Mouse (Mus musculus) heart, adult 2 months (tissue): Measurements from ENCODE around the gene Ttyh2. TPM values are rescaled to one million over a fixed set of nuclear protein-coding genes. Genes with fewer than 3 reads are reported as not detected.
A peak's percentile ranks its signal among the peaks of the same experiment; 100 is the strongest.

Experiments used
- DNase-seq, 2 experiments: peaks; one replicate each; pipeline ENCODE4 v3.0.0; 2021
- H3K27ac ChIP-seq: fragments of 200-600 bp; 2 replicates; pipeline ENCODE4 v1.8.1; 2022
- H3K27me3 ChIP-seq: fragments of 200-500 bp; 2 replicates; pipeline ENCODE4 v1.6.1; 2012; ENCODE audit warnings: mild to moderate bottlenecking, low read length, inconsistent platforms, mixed read lengths; ENCODE audit not compliant: control insufficient read depth, insufficient read depth
- H3K36me3 ChIP-seq: fragments of 200-500 bp; 2 replicates; pipeline ENCODE4 v1.6.1; 2012; ENCODE audit warnings: low read length, inconsistent platforms; ENCODE audit not compliant: control insufficient read depth, insufficient read depth
- H3K4me1 ChIP-seq: fragments of 200-500 bp; 2 replicates; pipeline ENCODE4 v1.6.1; 2011; ENCODE audit warnings: low read length; ENCODE audit not compliant: control insufficient read depth, insufficient read depth
- H3K4me3 ChIP-seq: fragments of 200-600 bp; 2 replicates; pipeline ENCODE4 v1.8.1; 2022
- H3K79me2 ChIP-seq: fragments of 200-500 bp; replicated peaks from 2 replicates; pipeline ENCODE4 v1.6.1; 2012; ENCODE audit warnings: mild to moderate bottlenecking, inconsistent platforms, low read length, moderate library complexity, mixed read lengths; ENCODE audit not compliant: control insufficient read depth, insufficient read depth
- H3K9ac ChIP-seq: fragments of 200-500 bp; 2 replicates; pipeline ENCODE4 v1.6.1; 2012; ENCODE audit warnings: low read depth, mild to moderate bottlenecking, control low read depth, inconsistent platforms, low read length, mixed read lengths
- CTCF ChIP-seq: fragments of 200-600 bp; IDR thresholded peaks from 2 replicates; pipeline ENCODE4 v1.8.1; 2022; ENCODE audit warnings: antibody characterized with exemption, mild to moderate bottlenecking, moderate library complexity
- EP300 ChIP-seq: fragments of 200-500 bp; IDR thresholded peaks from 2 replicates; pipeline ENCODE4 v1.6.1; 2011; ENCODE audit warnings: low read depth, low read length, control low read depth; ENCODE audit not compliant: insufficient read depth
- POLR2A ChIP-seq: fragments of 200-500 bp; IDR thresholded peaks from 2 replicates; pipeline ENCODE4 v1.6.1; 2011; ENCODE audit warnings: mild to moderate bottlenecking, low read depth, low read length, control low read depth; ENCODE audit not compliant: insufficient read depth
- WGBS: fragments of 180-500 bp; shearing (Covaris S2); methylation state at CpG from one replicate; pipeline ENCODE4 v1.1.7; 2018; 5-methylcytosine and 5-hydroxymethylcytosine counted together
- intact Hi-C: fragments of 180-260 bp; cut with DNase I; formaldehyde crosslinking; loops from one replicate; pipeline ENCODE4 v1.15.1; 2025
- polyA plus RNA-seq: library from polyadenylated mRNA; depleted of rRNA; stranded (reverse); fragments of >200 nt; gene quantifications from 2 replicates; pipeline ENCODE4 v1.2.3, GENCODE M21; 2012; rRNA removed
- total RNA-seq, 2 experiments: library from RNA; stranded (reverse); gene quantifications; 2 replicates each; pipeline ENCODE4 v1.2.3; 2021

Gene Ttyh2
- total and polyA plus RNA-seq, 3 experiments, result 4.3 to 6.3 (median 4.9) TPM

DNA sequence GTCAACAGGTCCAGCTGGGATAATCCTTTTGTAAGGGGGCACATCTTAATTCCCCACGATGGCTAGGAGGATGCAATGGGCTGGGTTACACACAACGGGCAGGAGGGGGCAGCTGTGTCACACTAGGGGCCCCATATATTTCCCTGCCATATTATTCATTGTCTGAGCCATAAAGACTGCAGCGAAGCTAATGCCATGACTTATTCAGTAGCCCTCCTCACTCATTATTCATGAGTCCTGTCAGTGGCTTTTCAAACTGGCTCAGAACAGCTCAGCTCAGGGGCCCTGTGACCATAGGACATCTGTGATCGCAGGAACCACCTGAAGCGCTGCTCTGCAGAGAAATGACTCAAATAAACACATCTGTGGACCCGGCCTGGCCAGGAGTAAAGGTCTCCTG lies 66.2 kb downstream of the Ttyh2 start:
- intact Hi-C loops, result no loop called here
- Histone ChIP-seq H3K36me3 (no peaks in the 10 kb centered on the region), H3K4me1 (peaks cover 1% of the 10 kb centered on the region; the same call in 1 of the 2 replicates), H3K9ac (no peak overlapping the region), H3K4me3 (no peak overlapping the region), H3K27me3 (no peaks in the 10 kb centered on the region), H3K79me2 (no peaks in the 10 kb centered on the region), H3K27ac (no peak overlapping the region)
- no peak for DNase-seq
- TF ChIP-seq EP300, result no peak
- TF ChIP-seq POLR2A, result no peak
- TF ChIP-seq CTCF, result no peak
- 77% methylated on average over 6 of the region's 6 CpGs for WGBS

GRCm38 (mm10) chr11:114745134-114745533 lies 69.9 kb downstream of the Ttyh2 start:
- H3K27me3 ChIP-seq, result no peaks in the 10 kb centered on the region
- TF ChIP-seq EP300 (peak; percentile 84; the same call in 1 of the 2 replicates), POLR2A (no peak), CTCF (peak; percentile 93)
- no peak overlapping the region; the same call in 1 of the 2 replicates for H3K9ac ChIP-seq
- under 1% methylated on average over 12 of the region's 12 CpGs for WGBS
- H3K4me3 ChIP-seq, result no peak overlapping the region
- no peak overlapping the region for H3K27ac ChIP-seq
- H3K79me2 ChIP-seq, result no peaks in the 10 kb centered on the region
- intact Hi-C loops, result loop anchor here (1.0 to 2.0 kb wide), 2 partner anchors 44 to 168 kb away; no protein-coding TSS in a partner anchor
- 0 out of 2 replicates have a peak, but pooled peaks cover 1% of the 10 kb centered on the region for H3K4me1 ChIP-seq
- H3K36me3 ChIP-seq, result no peaks in the 10 kb centered on the region
- DNase-seq, result peak; percentile 85 to 94

DNA sequence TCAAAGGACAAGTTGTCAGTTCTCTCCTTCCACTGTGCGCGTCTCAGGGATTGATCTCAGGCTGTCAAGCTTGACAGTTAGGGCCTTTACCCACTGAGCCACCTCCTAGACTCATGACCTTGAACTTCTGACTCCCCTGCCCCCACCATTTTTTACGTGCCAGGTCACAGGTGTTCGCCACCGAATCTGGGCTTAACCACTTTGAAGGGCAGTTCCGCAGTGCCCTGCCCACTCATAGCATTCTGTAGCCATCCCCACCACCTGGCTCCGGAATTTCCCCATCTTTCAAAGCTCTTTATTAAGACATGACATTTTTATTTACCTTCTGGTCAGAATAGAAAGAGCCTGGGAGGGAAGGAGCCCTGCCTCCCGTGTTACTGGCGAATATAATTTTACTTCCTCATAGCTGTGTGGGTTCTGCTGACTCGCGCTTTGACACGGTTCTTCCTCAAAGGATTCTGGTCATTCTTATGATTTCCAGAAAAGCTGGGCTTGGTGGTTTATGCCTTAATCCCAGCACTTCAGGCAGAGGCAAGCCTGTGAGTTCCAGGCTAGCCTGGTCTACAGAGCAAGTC lies 72.4 kb downstream of the Ttyh2 start:
- 86% methylated on average over 12 of the region's 12 CpGs for WGBS
- intact Hi-C loops, result no loop called here
- Histone ChIP-seq H3K4me1 (no peaks in the 10 kb centered on the region), H3K79me2 (no peaks in the 10 kb centered on the region), H3K4me3 (no peak overlapping the region), H3K36me3 (no peaks in the 10 kb centered on the region), H3K9ac (no peak overlapping the region), H3K27ac (no peak overlapping the region), H3K27me3 (no peaks in the 10 kb centered on the region)
- no peak for DNase-seq
- TF ChIP-seq EP300 (no peak), CTCF (no peak)

DNA sequence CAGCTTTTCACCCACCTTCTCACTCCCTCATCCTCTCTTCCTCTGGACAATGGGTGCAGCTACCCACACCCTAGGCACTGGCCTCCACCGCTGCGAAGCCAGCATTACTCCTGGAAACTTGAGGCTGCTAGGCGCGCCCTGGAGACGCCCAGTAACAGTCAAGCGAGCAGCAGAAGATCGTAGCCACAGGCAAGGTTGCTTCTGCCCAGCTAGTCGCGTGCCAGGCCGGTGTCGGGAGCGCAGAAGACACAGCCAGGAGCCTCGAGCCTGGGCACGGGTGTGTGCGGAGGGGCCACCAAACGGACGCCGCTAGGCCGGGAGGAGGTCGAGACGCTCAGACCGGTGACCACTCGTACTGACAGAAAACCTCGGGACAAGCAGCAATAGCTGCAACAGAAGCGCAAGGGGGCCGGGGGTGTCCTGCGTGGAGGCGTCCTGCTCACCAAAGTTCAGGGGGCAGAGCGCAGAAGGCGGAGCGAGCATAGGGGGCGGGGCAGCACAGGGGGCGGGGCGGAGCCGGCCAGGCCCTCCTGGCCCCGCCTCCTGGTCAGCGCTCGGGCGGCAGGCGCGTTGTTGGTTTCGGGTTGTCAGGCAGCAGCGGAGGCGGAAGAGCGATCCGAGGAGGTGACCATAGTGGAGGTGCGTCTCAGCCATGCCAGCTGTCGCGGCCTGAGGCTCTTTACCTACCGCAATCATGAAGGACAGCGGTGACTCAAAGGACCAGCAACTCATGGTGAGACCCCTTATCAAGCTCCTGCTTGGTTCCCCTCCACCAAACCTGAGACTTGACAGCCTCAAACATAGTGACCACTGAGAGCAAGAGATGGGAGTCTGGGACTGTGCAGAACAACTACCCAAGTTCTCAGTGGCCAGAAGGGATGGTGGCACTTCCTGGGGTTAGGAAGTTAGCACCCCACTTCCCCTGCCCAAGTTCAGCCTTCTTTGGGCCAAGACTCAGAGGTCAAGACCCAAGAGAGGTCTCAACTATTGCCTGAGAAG lies 89.9 kb downstream of the Ttyh2 start, which contains the start of gene Kif19a:
Gene Kif19a (plus strand): TSS at position 569 of the 999 bp plus-strand sequence.
- TF ChIP-seq POLR2A (no peak), CTCF (no peak), EP300 (no peak)
- no peaks in the 10 kb centered on the region for H3K79me2 ChIP-seq
- 6% methylated on average over 51 of the region's 51 CpGs for WGBS
- H3K27ac ChIP-seq, result no peak within 1 kb of the TSS
- peak; percentile 73 to 77 for DNase-seq
- intact Hi-C loops, result no loop called here
- H3K27me3 ChIP-seq, result no peaks in the 10 kb centered on the region
- H3K9ac ChIP-seq, result peak within 1 kb of the TSS; percentile 42
- H3K36me3 ChIP-seq, result no peaks in the 10 kb centered on the region
- H3K4me3 ChIP-seq, result peak within 1 kb of the TSS; percentile 53
- H3K4me1 ChIP-seq, result peaks cover 2% of the 10 kb centered on the region

- Histone ChIP-seq H3K4me3 (no peak overlapping the region), H3K27ac (no peak overlapping the region), H3K9ac (no peak overlapping the region), H3K27me3 (no peaks in the 10 kb centered on the region), H3K4me1 (peaks cover 2% of the 10 kb centered on the region), H3K79me2 (no peaks in the 10 kb centered on the region), H3K36me3 (no peaks in the 10 kb centered on the region)
- intact Hi-C loops, result no loop called here
- WGBS, result 60% methylated on average over 6 of the region's 6 CpGs
- no peak for DNase-seq
- TF ChIP-seq CTCF, result no peak
- no peak for TF ChIP-seq POLR2A
- no peak for TF ChIP-seq EP300
These were observed 94.7 kb downstream of the Ttyh2 start for GRCm38 (mm10) chr11:114769911-114770310.

Other genes with a start within 250 kb of the Ttyh2 start
- 100 to 1,000 TPM; 587 to 660 TPM for gene Rpl38, start 6.9 kb upstream of the Ttyh2 start, total RNA-seq
- gene Rpl38, start 6.9 kb upstream of the Ttyh2 start, polyA plus RNA-seq, result 335 and 344 TPM in 2 replicates
- gene Dnaic2, start 52.0 kb downstream of the Ttyh2 start, total RNA-seq, result under 1 TPM; 0.16 to 0.18 TPM
- gene Dnaic2, start 52.0 kb downstream of the Ttyh2 start, polyA plus RNA-seq, result 0.44 and 1.5 TPM in 2 replicates
- under 1 TPM; 0.18 to 0.21 TPM for gene Kif19a, start 90.0 kb downstream of the Ttyh2 start, total RNA-seq
- gene Kif19a, start 90.0 kb downstream of the Ttyh2 start, polyA plus RNA-seq, result 0.32 and 1.2 TPM in 2 replicates
- not detected for gene Btbd17, start 120.5 kb downstream of the Ttyh2 start, total RNA-seq
- 0.06 TPM in 1 of 2 replicates, not detected in the other for gene Btbd17, start 120.5 kb downstream of the Ttyh2 start, polyA plus RNA-seq
- gene Gpr142, start 123.5 kb downstream of the Ttyh2 start, total RNA-seq, result not detected
- gene Gpr142, start 123.5 kb downstream of the Ttyh2 start, polyA plus RNA-seq, result not detected in 2 replicates
- 1 to 10 TPM; 6.3 to 7.9 TPM for gene Gprc5c, start 175.7 kb downstream of the Ttyh2 start, total RNA-seq
- gene Gprc5c, start 175.7 kb downstream of the Ttyh2 start, polyA plus RNA-seq, result 11.6 and 11.9 TPM in 2 replicates
- gene Cd300a, start 214.6 kb downstream of the Ttyh2 start, total RNA-seq, result under 1 TPM; 0.77 to 0.89 TPM
- 1.1 TPM in 2 replicates for gene Cd300a, start 214.6 kb downstream of the Ttyh2 start, polyA plus RNA-seq